Mouse (Mus musculus) embryonic facial prominence, embryonic 15.5 days (tissue): ENCODE data around the gene Tkt. TPM values are rescaled to one million over a fixed set of nuclear protein-coding genes. Genes with fewer than 3 reads are reported as not detected.
"Not testable (repeated sequence)": the region's sequence is repeated elsewhere in the genome, so short reads cannot be mapped to it uniquely, and the experiment has no call there.

Source experiments
- ATAC-seq: fragments of 200-750 bp; cut with Nextera tagmentation; 2 replicates; pipeline ENCODE4 v1.8.0; 2017; ENCODE audit warnings: low read depth, moderate TSS enrichment; ENCODE audit not compliant: insufficient number of reproducible peaks, low FRiP score, low TSS enrichment
- H3K27ac ChIP-seq: fragments of 300-500 bp; sonication (generic); replicated peaks from 2 replicates; pipeline ENCODE4 v1.5.1; 2015; ENCODE audit warnings: mild to moderate bottlenecking, inconsistent platforms
- H3K27me3 ChIP-seq: fragments of 300-500 bp; sonication (generic); 2 replicates; pipeline ENCODE4 v1.6.1; 2015; ENCODE audit warnings: inconsistent platforms
- H3K36me3 ChIP-seq: fragments of 300-500 bp; sonication (generic); 2 replicates; pipeline ENCODE4 v1.6.1; 2015; ENCODE audit warnings: mild to moderate bottlenecking, inconsistent platforms
- H3K4me1 ChIP-seq: fragments of 300-500 bp; sonication (generic); 2 replicates; pipeline ENCODE4 v1.6.1; 2015; ENCODE audit warnings: inconsistent platforms
- H3K4me2 ChIP-seq: fragments of 300-500 bp; sonication (generic); replicated peaks from 2 replicates; pipeline ENCODE4 v1.6.1; 2015; ENCODE audit warnings: mild to moderate bottlenecking, inconsistent platforms
- H3K4me3 ChIP-seq: fragments of 300-500 bp; sonication (generic); replicated peaks from 2 replicates; pipeline ENCODE4 v1.5.1; 2015; ENCODE audit warnings: mild to moderate bottlenecking, inconsistent platforms
- H3K9ac ChIP-seq: fragments of 300-500 bp; sonication (generic); 2 replicates; pipeline ENCODE4 v1.6.1; 2015; ENCODE audit warnings: inconsistent platforms
- H3K9me3 ChIP-seq: fragments of 300-500 bp; sonication (generic); replicated peaks from 2 replicates; pipeline ENCODE4 v1.6.1; 2016; ENCODE audit warnings: inconsistent platforms
- WGBS: fragments of 180-500 bp; shearing (Covaris S2); methylation state at CpG from one replicate; pipeline ENCODE4 v1.1.7; 2015; 5-methylcytosine and 5-hydroxymethylcytosine counted together
- polyA plus RNA-seq: library from polyadenylated mRNA; unstranded; fragments of >200 nt; fragmentation: Nextera tagmentation; extraction: Ambion mirVana; gene quantifications from 2 replicates; pipeline ENCODE4 v1.2.1, GENCODE M21; 2015

Gene Tkt
- polyA plus RNA-seq, 1 experiment from 2014 or later: 204 TPM

DNA sequence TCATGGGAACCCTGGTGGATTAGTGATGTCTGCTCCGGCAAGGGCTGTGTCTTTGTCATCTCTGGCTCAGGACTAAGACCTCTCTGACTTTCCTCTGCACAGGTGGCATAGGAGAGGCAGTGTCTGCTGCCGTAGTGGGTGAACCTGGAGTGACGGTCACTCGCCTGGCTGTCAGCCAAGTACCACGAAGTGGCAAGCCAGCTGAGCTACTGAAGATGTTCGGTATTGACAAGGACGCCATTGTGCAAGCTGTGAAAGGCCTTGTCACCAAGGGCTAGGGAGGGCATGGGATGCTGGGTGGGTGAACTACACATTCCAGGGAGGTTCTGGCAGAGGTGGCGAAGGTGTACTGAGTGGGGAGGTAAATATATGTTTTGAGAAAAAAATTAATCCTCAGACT lies 25.1 kb downstream of the Tkt start:
- no peaks in the 10 kb centered on the region for H3K27me3 ChIP-seq
- no peak overlapping the region for H3K4me2 ChIP-seq
- H3K36me3 ChIP-seq: peaks cover 66% of the 10 kb centered on the region
- 0 out of 2 replicates have a peak, but pooled peaks cover 3% of the 10 kb centered on the region for H3K4me1 ChIP-seq
- no peak overlapping the region for H3K4me3 ChIP-seq
- no peak overlapping the region for H3K9ac ChIP-seq
- no peaks in the 10 kb centered on the region for H3K9me3 ChIP-seq
- 69% methylated on average over 8 of the region's 8 CpGs for WGBS
- no peak for ATAC-seq
- H3K27ac ChIP-seq: no peak overlapping the region

DNA sequence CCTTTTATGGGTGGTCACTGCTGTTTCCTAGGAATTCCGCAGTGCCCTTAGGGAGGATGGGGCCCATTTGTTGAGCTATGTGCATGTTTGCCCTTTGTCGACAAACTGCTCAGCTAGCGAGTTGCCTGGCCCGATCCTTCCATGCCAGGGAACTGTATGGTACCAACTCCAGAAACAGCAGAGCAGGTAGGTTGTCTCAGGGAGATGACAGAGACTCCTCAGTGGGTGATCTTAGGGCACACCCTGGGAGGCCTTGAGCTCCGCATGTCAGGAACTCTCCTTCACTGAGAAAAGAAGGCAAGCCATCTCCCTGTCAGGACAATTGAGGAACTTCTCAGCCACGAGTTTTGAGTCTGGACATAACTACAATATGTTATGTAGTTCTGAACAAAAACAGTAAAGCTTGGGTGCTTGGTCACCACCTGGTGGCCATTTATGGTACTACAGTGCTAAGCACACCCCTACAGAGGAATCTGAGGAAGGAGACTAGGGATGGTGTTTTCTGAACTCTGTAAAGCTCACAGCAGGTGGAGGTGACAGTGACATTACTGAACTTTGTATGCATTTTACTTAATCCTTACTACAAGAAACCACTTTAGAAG lies 25.9 kb downstream of the Tkt start:
- H3K27me3 ChIP-seq: no peaks in the 10 kb centered on the region
- H3K27ac ChIP-seq: no peak overlapping the region
- no peak overlapping the region for H3K4me2 ChIP-seq
- WGBS: 64% methylated on average over 6 of the region's 6 CpGs
- H3K36me3 ChIP-seq: peaks cover 58% of the 10 kb centered on the region
- no peaks in the 10 kb centered on the region for H3K9me3 ChIP-seq
- H3K9ac ChIP-seq: no peak overlapping the region
- H3K4me3 ChIP-seq: no peak overlapping the region
- 0 out of 2 replicates have a peak, but pooled peaks cover 3% of the 10 kb centered on the region for H3K4me1 ChIP-seq
- 0 out of 2 replicates have a peak, but pooled peaks have one; percentile 7 for ATAC-seq

DNA sequence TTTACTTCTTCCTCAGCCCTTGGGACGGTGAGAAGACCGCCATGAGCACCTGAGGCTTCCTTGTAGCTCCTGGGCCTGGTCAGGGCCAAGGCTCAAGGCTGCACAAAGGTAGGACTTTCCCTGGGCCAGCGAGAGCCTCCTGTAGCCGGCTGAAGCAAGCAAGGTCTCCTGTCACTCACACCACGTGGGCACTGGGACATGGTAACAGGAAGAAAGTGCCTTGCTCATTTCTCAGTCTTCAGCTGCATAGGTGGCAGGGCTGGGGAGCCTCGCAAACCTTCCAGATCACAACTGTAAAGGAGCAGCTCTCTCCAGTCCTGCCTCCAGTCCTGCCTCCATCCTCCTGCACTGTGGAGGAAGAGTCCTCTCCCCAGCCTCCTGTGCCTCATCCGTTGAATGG lies 27.6 kb downstream of the Tkt start:
- Histone ChIP-seq H3K9me3 (no peaks in the 10 kb centered on the region), H3K9ac (no peak overlapping the region), H3K36me3 (peaks cover 42% of the 10 kb centered on the region)

DNA sequence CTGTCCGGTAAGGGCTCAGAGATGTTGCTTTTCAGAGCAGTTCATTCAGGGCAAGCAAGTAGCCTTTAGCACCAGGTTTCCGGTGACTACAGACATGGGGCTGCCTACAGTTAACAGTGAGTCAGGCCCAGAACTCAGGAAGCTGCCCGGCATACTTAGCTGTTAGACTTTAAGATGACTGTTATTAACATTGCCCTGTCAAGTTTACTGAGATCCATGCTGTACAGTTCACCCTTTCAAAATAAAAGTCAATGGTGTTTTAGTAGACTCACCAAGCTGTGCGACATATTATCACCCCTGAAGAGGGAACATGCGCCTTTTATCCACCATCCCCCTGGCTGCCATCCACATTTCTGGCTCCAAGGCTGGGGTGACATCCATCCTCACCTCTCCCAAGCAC lies 28.1 kb downstream of the Tkt start:
- H3K4me1 ChIP-seq: 0 out of 2 replicates have a peak, but pooled peaks cover 3% of the 10 kb centered on the region
- whole genome bisulfite sequencing: 53% methylated on average over 5 of the region's 5 CpGs
- no peak overlapping the region for H3K9ac ChIP-seq
- no peak overlapping the region for H3K27ac ChIP-seq
- no peaks in the 10 kb centered on the region for H3K27me3 ChIP-seq
- no peak for ATAC-seq
- H3K9me3 ChIP-seq: no peaks in the 10 kb centered on the region
- H3K36me3 ChIP-seq: peaks cover 37% of the 10 kb centered on the region
- H3K4me3 ChIP-seq: no peak overlapping the region
- H3K4me2 ChIP-seq: no peak overlapping the region

More for the DNA sequence above, 27.6 kb downstream of the Tkt start:
- 66% methylated on average over 7 of the region's 7 CpGs for WGBS
- ATAC-seq: no peak
- no peak overlapping the region for H3K4me3 ChIP-seq
- no peak overlapping the region for H3K27ac ChIP-seq
- no peaks in the 10 kb centered on the region for H3K27me3 ChIP-seq
- H3K4me1 ChIP-seq: 0 out of 2 replicates have a peak, but pooled peaks cover 3% of the 10 kb centered on the region
- H3K4me2 ChIP-seq: no peak overlapping the region

DNA sequence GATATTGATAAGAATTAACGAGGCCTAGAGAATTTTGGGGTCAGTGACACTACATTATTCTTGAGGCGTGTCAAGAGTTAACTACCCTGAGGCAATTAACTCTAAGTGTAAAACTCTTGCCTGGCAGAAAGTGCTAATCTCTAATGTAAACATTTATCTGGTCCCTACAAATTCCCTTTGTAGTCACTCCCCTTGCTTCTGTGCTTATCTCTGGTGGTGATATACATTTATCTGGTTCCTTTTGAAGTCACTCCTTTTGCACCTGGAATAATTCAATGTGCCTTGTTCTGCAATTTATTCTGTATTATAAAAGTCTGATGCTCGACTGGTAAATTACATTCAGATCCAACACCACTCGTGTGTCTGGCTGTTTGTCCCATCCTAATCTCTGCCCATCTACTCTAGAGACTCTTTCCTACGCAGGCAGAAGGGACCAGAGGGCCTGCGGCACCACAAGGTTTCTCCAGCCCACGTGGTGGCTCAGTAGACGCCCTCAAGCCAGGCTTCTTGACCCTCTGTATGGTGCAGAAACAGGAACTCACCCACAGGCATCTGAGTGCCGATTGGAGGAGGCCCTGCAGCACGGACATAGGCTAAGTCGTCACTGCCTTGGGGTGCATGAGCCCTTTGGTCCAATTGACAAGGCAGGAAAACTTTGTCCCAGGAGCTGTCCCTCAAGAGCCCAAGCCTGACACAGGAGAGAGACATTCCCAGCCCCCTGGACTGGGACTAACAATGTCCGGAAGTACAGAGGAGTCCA lies 29.3 kb downstream of the Tkt start:
- H3K36me3 ChIP-seq: peaks cover 25% of the 10 kb centered on the region
- H3K9ac ChIP-seq, H3K4me3 ChIP-seq, H3K4me1 ChIP-seq, H3K27ac ChIP-seq, H3K4me2 ChIP-seq, H3K9me3 ChIP-seq, H3K27me3 ChIP-seq, ATAC-seq: not testable (repeated sequence)
- 38% methylated on average over 10 of the region's 12 CpGs for WGBS

DNA sequence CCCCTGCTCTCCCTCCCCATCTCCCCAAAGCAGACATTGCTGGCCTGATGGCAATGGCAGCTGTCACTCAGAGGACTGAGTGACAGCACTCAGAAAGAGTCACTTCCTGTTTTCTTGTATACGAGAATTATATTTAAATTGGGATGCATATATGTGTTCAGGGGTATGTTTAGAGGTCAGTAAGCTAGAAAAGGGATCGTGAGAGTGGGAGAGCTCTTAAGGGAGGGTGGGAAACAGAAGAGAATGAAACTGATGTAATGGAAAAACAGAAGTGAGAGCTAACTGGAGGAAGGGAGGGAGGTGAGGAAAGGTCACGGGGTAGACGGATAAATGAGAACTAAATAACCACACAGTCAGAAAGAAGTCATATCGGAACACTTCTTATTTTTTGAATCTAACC lies 31.0 kb downstream of the Tkt start:
- Histone ChIP-seq H3K4me1 (0 out of 2 replicates have a peak, but pooled peaks cover 3% of the 10 kb centered on the region), H3K27me3 (no peaks in the 10 kb centered on the region), H3K9me3 (no peaks in the 10 kb centered on the region), H3K9ac (no peak overlapping the region), H3K4me3 (no peak overlapping the region), H3K4me2 (no peak overlapping the region), H3K36me3 (peaks cover 11% of the 10 kb centered on the region), H3K27ac (no peak overlapping the region)
- no peak for ATAC-seq
- 67% methylated on average over 5 of the region's 5 CpGs for WGBS

DNA sequence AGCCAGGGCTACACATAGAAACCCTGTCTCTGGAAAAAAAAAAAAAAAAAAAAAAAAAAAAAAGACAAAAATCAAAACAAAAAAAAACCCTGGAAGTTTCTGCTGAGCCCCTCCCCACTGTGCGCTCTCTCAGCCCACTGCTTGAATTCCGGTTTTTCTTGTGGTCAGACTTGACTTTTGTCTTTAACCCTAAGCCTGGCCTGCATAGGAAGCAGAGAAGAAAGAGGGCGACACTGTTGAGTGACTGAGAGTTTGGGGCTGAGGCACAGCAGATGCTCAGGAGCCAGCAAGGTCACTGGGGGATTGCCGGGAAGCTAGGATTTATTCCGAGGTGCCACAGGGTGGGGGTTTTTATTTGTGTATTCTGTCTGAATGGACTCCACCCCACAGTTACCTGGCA lies 31.7 kb downstream of the Tkt start:
- 30% methylated on average over 5 of the region's 5 CpGs for WGBS
- H3K27ac ChIP-seq: no peak overlapping the region
- H3K9me3 ChIP-seq: no peaks in the 10 kb centered on the region
- no peak for ATAC-seq
- H3K9ac ChIP-seq: no peak overlapping the region
- peaks cover 9% of the 10 kb centered on the region for H3K4me1 ChIP-seq
- H3K4me3 ChIP-seq: no peak overlapping the region
- peaks cover 9% of the 10 kb centered on the region for H3K36me3 ChIP-seq
- H3K4me2 ChIP-seq: no peak overlapping the region
- no peaks in the 10 kb centered on the region for H3K27me3 ChIP-seq

DNA sequence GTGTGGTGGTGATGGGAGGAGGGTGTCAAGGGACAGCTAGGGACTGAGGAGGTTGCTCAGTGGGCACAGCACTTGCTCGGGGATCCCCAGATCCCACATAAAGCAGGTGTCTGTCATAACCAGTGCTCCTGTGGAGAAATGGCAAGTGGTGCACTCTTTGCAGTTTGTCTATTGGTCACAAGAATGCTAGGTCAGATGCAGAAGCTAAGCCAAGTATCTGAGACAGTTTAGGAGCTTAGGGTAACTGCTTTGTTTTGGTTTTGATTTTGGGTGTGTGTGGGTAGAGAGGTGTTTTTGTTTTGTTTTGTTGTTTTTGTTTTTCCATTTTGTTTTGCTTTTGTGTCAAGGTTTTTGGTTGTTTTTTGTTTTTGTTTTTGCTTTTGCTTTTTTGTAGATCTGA lies 33.1 kb downstream of the Tkt start:
- no peak overlapping the region for H3K9ac ChIP-seq

DNA sequence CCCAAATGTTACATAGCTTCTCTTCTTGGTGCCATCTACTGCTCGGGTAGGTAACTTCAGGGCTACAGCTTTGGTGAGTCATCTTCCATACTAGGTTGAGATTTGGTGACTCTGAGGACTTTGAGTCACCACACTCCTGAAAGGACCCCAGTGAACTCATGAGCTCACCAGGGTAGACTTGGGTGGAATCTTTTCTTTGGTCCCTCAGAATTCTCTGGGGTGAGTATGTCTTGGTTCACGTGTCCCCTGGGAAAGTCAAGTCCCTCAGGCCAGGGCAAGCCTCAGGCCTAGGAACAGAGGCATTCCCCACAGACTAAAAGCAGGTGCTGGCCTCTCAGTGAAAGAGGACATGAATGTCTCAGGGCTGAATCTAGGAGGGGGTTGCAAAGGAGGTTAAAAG lies 35.9 kb downstream of the Tkt start:
- no peak overlapping the region for H3K9ac ChIP-seq
- WGBS: 55% methylated on average over 2 of the region's 2 CpGs
- H3K27me3 ChIP-seq: no peaks in the 10 kb centered on the region
- H3K4me3 ChIP-seq: no peak overlapping the region
- H3K4me1 ChIP-seq: peaks cover 22% of the 10 kb centered on the region
- no peak for ATAC-seq
- no peak overlapping the region for H3K4me2 ChIP-seq
- H3K36me3 ChIP-seq: no peaks in the 10 kb centered on the region
- H3K27ac ChIP-seq: no peak overlapping the region
- no peaks in the 10 kb centered on the region for H3K9me3 ChIP-seq

More for the DNA sequence above, 33.1 kb downstream of the Tkt start:
- WGBS: 76% methylated on average over 1 of the region's 1 CpGs
- no peak overlapping the region for H3K27ac ChIP-seq
- H3K4me2 ChIP-seq: no peak overlapping the region
- peaks cover 13% of the 10 kb centered on the region for H3K4me1 ChIP-seq
- H3K27me3 ChIP-seq: no peaks in the 10 kb centered on the region
- no peak for ATAC-seq
- no peak overlapping the region for H3K4me3 ChIP-seq
- no peaks in the 10 kb centered on the region for H3K36me3 ChIP-seq
- H3K9me3 ChIP-seq: no peaks in the 10 kb centered on the region

DNA sequence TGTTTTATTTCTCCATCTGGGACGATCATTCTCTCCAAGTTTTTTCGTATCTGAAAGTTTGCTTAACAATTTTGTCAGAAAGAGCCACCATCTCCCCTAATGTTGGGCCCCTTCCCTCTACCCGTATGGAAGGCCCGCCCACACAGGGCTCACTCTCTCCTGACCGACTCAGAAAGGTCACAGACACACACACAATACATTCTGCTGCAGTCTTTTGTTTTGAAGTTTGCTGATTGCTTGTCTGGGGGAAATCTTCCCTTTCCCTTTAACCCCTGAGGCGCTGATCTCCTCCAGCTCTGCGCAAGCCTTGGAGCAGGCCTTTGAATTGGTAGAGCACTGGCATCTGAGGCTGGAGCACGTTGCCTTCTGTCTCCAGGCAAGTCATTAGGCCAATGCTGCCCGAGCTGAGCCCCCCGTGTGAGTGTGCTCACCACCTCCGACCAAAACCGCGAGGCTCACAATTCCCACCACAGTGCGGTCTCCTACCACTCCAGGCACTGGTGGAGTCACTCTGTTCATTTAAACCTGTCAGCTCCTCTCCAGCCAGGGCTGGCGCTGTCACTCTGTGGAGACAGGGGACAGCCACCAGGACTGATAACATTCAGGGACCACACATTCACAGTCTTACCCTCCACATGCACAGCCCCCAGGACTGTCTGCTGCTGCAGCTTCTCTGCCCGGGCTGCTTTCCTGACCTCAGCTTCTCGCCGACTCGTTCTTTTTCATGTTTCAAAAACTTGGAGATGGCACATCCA lies 36.5 kb downstream of the Tkt start:
- H3K4me1 ChIP-seq: peaks cover 22% of the 10 kb centered on the region
- ATAC-seq: no peak
- no peaks in the 10 kb centered on the region for H3K27me3 ChIP-seq
- 46% methylated on average over 19 of the region's 19 CpGs for WGBS
- H3K27ac ChIP-seq: no peak overlapping the region
- no peaks in the 10 kb centered on the region for H3K36me3 ChIP-seq
- H3K4me3 ChIP-seq: no peak overlapping the region
- no peak overlapping the region for H3K4me2 ChIP-seq
- no peaks in the 10 kb centered on the region for H3K9me3 ChIP-seq
- H3K9ac ChIP-seq: no peak overlapping the region

DNA sequence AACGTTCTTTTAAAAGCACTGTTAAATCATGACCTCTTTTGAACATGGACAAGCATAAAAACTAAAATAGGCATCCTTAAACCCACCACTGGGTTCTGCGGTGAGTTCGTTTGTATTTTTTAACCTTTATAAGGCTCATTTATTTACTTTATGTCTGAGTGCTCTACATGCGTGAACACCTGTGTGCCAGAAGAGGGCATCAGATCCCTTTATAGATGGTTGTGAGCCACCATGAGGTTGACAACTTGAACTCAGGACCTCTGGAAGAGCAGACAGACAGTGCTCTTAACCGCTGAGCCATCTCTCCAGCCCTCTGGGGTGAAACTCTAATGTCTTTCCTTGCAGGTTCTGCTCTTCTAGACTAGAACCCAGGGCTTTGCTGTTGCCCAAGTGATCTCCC lies 37.2 kb downstream of the Tkt start:
- H3K27me3 ChIP-seq: no peaks in the 10 kb centered on the region
- no peak overlapping the region for H3K9ac ChIP-seq
- H3K4me3 ChIP-seq: no peak overlapping the region
- H3K36me3 ChIP-seq: no peaks in the 10 kb centered on the region
- H3K27ac ChIP-seq: no peak overlapping the region
- WGBS: 90% methylated on average over 5 of the region's 5 CpGs
- H3K4me1 ChIP-seq: peaks cover 22% of the 10 kb centered on the region
- no peak for ATAC-seq
- H3K4me2 ChIP-seq: no peak overlapping the region
- no peaks in the 10 kb centered on the region for H3K9me3 ChIP-seq
